Comparison of ENCODE assay signal across 2 mouse cellular contexts in genomic region chr7:34139493-34139892, GRCm38 (mm10).
TF ChIP-seq lines count a peak whose summit lies in the region.

No protein-coding gene starts in this region.

TF ChIP-seq in CH12.LX, 34 proteins besides CTCF, POLR2A, EP300 and RAD21:
- no peak for TF ChIP-seq NRF1 (IDR thresholded peaks at IDR 0.05; ENCODE audit: low read depth, low read length)
- peak; percentile 57; the same call in 1 of the 2 replicates for TF ChIP-seq POLR2AphosphoS2 (IDR thresholded peaks at IDR 0.05; ENCODE audit: low read depth, low read length)
- no peak for TF ChIP-seq ZMIZ1 (IDR thresholded peaks at IDR 0.05; ENCODE audit: low read depth, low read length)
- no peak for TF ChIP-seq RCOR1 (conservative IDR thresholded peaks at IDR 0.05; ENCODE audit: low read depth, low read length)
- no peak for TF ChIP-seq MAX (IDR thresholded peaks at IDR 0.05; ENCODE audit: low read length)
- TF ChIP-seq ETS1 (conservative IDR thresholded peaks at IDR 0.05; ENCODE audit: low read depth, low read length), result no peak
- no peak for TF ChIP-seq TCF12 (IDR thresholded peaks at IDR 0.05; ENCODE audit: low read depth, low read length)

TF ChIP-seq in MEL, 35 proteins besides CTCF, POLR2A, EP300 and RAD21:
- TF ChIP-seq ELF1 (IDR thresholded peaks at IDR 0.05; ENCODE audit: low read depth, low read length) (no peak), ZC3H11A (IDR thresholded peaks at IDR 0.05; ENCODE audit: low read depth, low read length) (no peak), NRF1 (IDR thresholded peaks at IDR 0.05; ENCODE audit: insufficient read depth, low read depth, low read length, poor library complexity, severe bottlenecking) (no peak), TBP (IDR thresholded peaks at IDR 0.05; ENCODE audit: low read depth, low read length) (no peak), POLR2AphosphoS2 (IDR thresholded peaks at IDR 0.05; ENCODE audit: low read length) (peak; percentile 64; the same call in 1 of the 2 replicates), JUND (IDR thresholded peaks at IDR 0.05; ENCODE audit: low read depth, low read length) (no peak), MAX (IDR thresholded peaks at IDR 0.05; ENCODE audit: low read length) (no peak), KAT2A (conservative IDR thresholded peaks at IDR 0.05; ENCODE audit: low read depth, low read length) (no peak)
TF ChIP-seq in MEL: peak in this region for 1.
